Mouse (Mus musculus) C2C12 (cell line): ENCODE data around the gene Dok1.

Experiments used
- CEBPB ChIP-seq: IDR thresholded peaks from one replicate; pipeline ENCODE4 v1.6.1; 2011; ENCODE audit warnings: low read depth, mild to moderate bottlenecking, control low read depth, moderate library complexity
- CTCF ChIP-seq: IDR thresholded peaks from one replicate; pipeline ENCODE4 v1.5.1; 2011; ENCODE audit not compliant: control insufficient read depth, insufficient read depth, insufficient read length
- FOSL1 ChIP-seq: IDR thresholded peaks from one replicate; pipeline ENCODE4 v1.8.0; 2011; ENCODE audit warnings: mild to moderate bottlenecking, low read length; ENCODE audit not compliant: poor library complexity, insufficient read depth, severe bottlenecking
- MAX ChIP-seq: IDR thresholded peaks from one replicate; pipeline ENCODE4 v1.6.1; 2011; ENCODE audit warnings: mild to moderate bottlenecking, control low read depth
- USF1 ChIP-seq: IDR thresholded peaks from one replicate; pipeline ENCODE4 v1.6.1; 2011; ENCODE audit warnings: low read depth, mild to moderate bottlenecking, control low read depth, moderate library complexity

- TF ChIP-seq CTCF: peak; percentile 85
- peak; percentile 93 for TF ChIP-seq MAX
- no peak for TF ChIP-seq FOSL1
- peak; percentile 77 for TF ChIP-seq USF1
- TF ChIP-seq CEBPB: peak; percentile 56
These were observed 36.4 kb downstream of the Dok1 start for GRCm38 (mm10) chr6:82996740-82997315.
